Mouse (Mus musculus) lung, adult 2 months (tissue): ENCODE measurements at regions not wholly inside any gene's neighbourhood (a gene's known extent, or its start where the extent isn't known, plus 50 kb on each side); places are given as distances from the start of the nearest gene placed in this dataset.

Experiments used
- DNase-seq: peaks from one replicate; pipeline ENCODE4 v3.0.0; 2022
- H3K4me1 ChIP-seq: fragments of 200-500 bp; 2 replicates; pipeline ENCODE4 v1.6.1; 2011; ENCODE audit warnings: low read length; ENCODE audit not compliant: control insufficient read depth, insufficient read depth
- H3K4me3 ChIP-seq: fragments of 200-500 bp; replicated peaks from 2 replicates; pipeline ENCODE3; 2011; ENCODE audit warnings: low read depth, mild to moderate bottlenecking, control low read depth, low read length; ENCODE audit errors: extremely low read depth
- CTCF ChIP-seq: fragments of 200-500 bp; IDR thresholded peaks from 2 replicates; pipeline ENCODE4 v1.5.1; 2011; ENCODE audit warnings: mild to moderate bottlenecking, low read length, control low read depth; ENCODE audit not compliant: insufficient read depth
- POLR2A ChIP-seq: fragments of 200-500 bp; IDR thresholded peaks from 2 replicates; pipeline ENCODE4 v1.6.1; 2011; ENCODE audit warnings: low read depth, mild to moderate bottlenecking, control low read depth, low read length, borderline replicate concordance; ENCODE audit errors: extremely low read depth
- WGBS: fragments of 180-500 bp; shearing (Covaris S2); methylation state at CpG from one replicate; pipeline ENCODE4 v1.1.7; 2018; 5-methylcytosine and 5-hydroxymethylcytosine counted together

DNA sequence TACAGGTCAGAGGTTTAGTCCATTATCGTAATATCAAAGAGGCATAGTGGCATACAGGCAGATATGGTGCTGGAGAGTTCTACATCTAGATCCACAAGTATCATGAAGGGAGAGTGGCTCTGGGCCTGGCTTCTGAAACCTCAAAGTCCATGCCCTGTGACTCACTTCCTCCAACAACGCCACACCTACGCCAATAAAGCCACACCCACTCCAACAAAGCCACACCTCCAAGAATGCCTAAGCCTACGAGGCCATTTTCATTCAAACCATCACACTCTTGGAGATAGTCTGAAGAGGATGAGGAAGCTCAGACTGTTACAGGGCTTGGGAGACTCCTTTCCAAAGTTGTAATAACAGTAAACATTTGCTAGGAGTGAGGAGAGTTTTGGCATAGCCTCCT lies 102.6 kb upstream of the Mdm1 start:
- no peak overlapping the region for H3K4me3 ChIP-seq
- DNase-seq: no peak
- WGBS: 68% methylated on average over 4 of the region's 4 CpGs
- no peak for TF ChIP-seq POLR2A
- TF ChIP-seq CTCF: no peak
- no peaks in the 10 kb centered on the region; the same call in 1 of the 2 replicates for H3K4me1 ChIP-seq

- TF ChIP-seq CTCF (no peak), POLR2A (no peak)
- DNase-seq: no peak
- H3K4me3 ChIP-seq: no peak overlapping the region
- WGBS: 91% methylated on average over 3 of the region's 3 CpGs
- H3K4me1 ChIP-seq: no peaks in the 10 kb centered on the region; the same call in 1 of the 2 replicates
These were observed 100.5 kb upstream of the Mdm1 start for GRCm38 (mm10) chr10:118041068-118041467.

DNA sequence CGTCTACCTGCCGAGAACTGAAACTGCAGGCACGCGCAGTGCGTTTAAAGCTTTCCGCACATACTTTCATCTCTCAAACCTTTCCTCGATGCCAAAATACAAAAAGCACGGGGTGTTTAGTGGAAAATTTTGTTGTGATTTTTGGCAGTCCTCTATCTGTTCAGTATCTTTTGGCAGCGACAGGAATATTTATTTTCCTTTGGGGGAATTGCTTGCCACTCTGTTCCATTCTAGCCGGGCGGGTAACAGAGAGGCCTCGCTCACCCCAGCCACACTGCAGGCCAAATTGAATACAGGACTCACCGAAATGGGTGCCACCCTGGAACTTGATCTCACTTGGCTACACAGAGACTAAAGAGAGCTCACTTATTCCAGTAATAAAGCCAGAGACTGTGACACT lies 97.8 kb upstream of the Mdm1 start:
- Histone ChIP-seq H3K4me1 (no peaks in the 10 kb centered on the region; the same call in 1 of the 2 replicates), H3K4me3 (no peak overlapping the region)
- 39% methylated on average over 13 of the region's 13 CpGs for WGBS
- no peak for DNase-seq
- TF ChIP-seq POLR2A (no peak), CTCF (no peak)

DNA sequence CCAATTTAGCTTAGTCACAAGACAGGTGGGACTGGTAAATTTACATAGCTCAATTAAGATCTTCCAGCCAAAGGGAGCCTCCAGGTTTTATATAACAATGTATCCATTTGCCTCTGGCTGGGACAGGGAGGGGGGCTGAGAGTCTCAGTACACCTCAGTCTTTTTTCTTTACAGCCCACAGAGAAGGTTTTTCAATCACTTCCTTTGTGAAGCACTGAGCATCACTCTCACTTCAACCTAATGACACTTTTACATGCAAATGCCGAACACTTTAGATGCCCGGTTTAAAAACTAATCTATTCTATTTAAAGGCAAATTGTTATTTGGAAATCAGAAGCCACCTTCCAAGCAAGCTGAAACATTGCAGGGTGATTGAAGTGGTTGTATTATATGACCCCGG lies 96.8 kb upstream of the Mdm1 start:
- TF ChIP-seq CTCF (no peak), POLR2A (no peak)
- Histone ChIP-seq H3K4me1 (no peaks in the 10 kb centered on the region; the same call in 1 of the 2 replicates), H3K4me3 (no peak overlapping the region)
- 73% methylated on average over 3 of the region's 3 CpGs for WGBS
- DNase-seq: no peak

- Histone ChIP-seq H3K4me1 (no peaks in the 10 kb centered on the region; the same call in 1 of the 2 replicates), H3K4me3 (no peak overlapping the region)
- 89% methylated on average over 2 of the region's 2 CpGs for WGBS
- no peak for DNase-seq
- TF ChIP-seq CTCF: no peak
- no peak for TF ChIP-seq POLR2A
These were observed 96.2 kb upstream of the Mdm1 start for GRCm38 (mm10) chr10:118045427-118045826.

DNA sequence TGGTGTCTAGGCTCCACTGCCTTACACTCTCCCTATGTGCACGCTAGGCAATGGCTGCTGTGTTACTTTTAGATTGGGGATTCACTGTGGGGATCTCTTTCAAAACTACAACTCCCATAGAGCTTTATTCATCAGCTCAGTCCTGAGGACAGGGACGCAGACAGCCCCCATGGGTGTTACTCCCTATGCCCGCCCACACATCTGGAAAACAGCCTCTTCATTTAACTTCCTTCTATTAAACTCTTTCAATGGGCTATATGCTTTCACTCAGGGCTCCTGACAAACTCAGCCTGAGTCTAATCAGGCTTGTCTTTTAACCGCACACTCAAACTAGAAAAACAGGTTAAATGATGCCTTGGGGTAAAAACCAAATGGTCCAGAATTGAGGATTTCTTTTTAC lies 95.3 kb upstream of the Mdm1 start:
- TF ChIP-seq POLR2A: no peak
- TF ChIP-seq CTCF: no peak
- no peak for DNase-seq
- H3K4me1 ChIP-seq: no peaks in the 10 kb centered on the region; the same call in 1 of the 2 replicates
- 86% methylated on average over 4 of the region's 4 CpGs for WGBS
- H3K4me3 ChIP-seq: no peak overlapping the region

- WGBS: 89% methylated on average over 1 of the region's 1 CpGs
These were observed 94.8 kb upstream of the Mdm1 start for GRCm38 (mm10) chr10:118046831-118047230.

DNA sequence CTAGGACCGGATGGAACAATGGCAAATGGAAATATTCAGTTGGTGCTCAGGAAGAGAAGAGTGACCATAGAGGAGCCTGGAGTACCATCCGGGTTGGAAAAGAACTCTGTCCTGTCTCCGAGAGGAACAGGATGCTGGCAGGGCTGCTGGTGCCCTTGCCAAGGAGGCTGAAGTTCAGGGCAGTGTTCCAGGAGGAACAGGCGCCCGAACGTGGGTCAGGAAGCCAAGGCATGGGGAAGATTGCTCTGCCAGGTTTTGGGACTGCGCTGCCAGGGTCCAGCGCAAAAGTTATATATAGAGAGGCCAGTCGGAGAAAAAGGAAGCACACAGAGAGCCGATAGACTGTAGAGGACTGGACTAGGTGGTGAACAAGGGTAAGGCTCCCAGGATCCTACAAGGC lies 92.3 kb upstream of the Mdm1 start:
- peak; percentile 67 for DNase-seq
- no peak for TF ChIP-seq POLR2A
- no peak for TF ChIP-seq CTCF
- 39% methylated on average over 10 of the region's 10 CpGs for WGBS
- Histone ChIP-seq H3K4me3 (peak overlapping the region; percentile 1), H3K4me1 (no peaks in the 10 kb centered on the region)

More at GRCm38 (mm10) chr10:118046831-118047230, 94.8 kb upstream of the Mdm1 start:
- DNase-seq: no peak
- no peaks in the 10 kb centered on the region; the same call in 1 of the 2 replicates for H3K4me1 ChIP-seq
- TF ChIP-seq CTCF (no peak), POLR2A (no peak)
- H3K4me3 ChIP-seq: no peak overlapping the region

DNA sequence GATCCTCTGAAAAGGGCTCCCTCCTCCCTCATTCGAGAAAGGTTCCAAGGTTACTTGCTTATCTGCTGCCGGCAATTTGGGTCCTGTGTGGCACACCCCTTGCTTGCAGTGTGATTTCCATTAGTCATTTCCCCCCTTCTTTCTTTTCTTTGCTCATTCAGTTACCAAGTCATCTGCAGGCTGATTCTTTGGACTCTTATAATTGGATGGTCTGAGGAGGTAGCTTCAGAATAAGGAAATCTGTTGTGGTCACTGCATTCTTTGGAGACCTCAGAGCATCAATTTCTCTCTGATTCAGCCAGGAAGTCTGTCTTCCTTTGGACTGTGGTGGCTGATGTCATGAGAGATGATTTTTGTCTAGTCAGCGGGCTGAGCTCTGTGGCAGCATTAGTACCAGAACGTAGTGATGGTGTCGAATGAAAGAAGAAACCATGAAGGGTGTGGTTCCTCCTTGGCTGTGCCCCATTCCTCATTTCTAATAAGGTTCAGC lies 91.4 kb upstream of the Mdm1 start:
- no peak for TF ChIP-seq POLR2A
- no peak for TF ChIP-seq CTCF
- Histone ChIP-seq H3K4me3 (no peak overlapping the region), H3K4me1 (no peaks in the 10 kb centered on the region)
- DNase-seq: no peak
- WGBS: 49% methylated on average over 5 of the region's 5 CpGs

GRCm38 (mm10) chr10:118052042-118052441 lies 89.6 kb upstream of the Mdm1 start:
- no peak overlapping the region for H3K4me3 ChIP-seq
- WGBS: 69% methylated on average over 11 of the region's 11 CpGs
- DNase-seq: no peak
- H3K4me1 ChIP-seq: peaks cover 4% of the 10 kb centered on the region; the same call in 1 of the 2 replicates
- TF ChIP-seq CTCF: no peak
- TF ChIP-seq POLR2A: no peak
